Mouse (Mus musculus) midbrain, embryonic 16.5 days (tissue): ENCODE measurements around the gene Edn3. TPM values are rescaled to one million over a fixed set of nuclear protein-coding genes. Genes with fewer than 3 reads are reported as not detected.

Source experiments
- ATAC-seq: fragments of 200-750 bp; cut with Nextera tagmentation; 2 replicates; pipeline ENCODE4 v1.8.0; 2017; ENCODE audit warnings: moderate TSS enrichment
- H3K27ac ChIP-seq: fragments of 300-500 bp; sonication (generic); 2 replicates; pipeline ENCODE4 v1.5.1; 2014; ENCODE audit warnings: mild to moderate bottlenecking, low read length, mixed read lengths
- H3K27me3 ChIP-seq: fragments of 300-500 bp; sonication (generic); 2 replicates; pipeline ENCODE4 v1.6.1; 2014; ENCODE audit warnings: low read depth, low read length, mixed read lengths; ENCODE audit not compliant: control insufficient read depth, insufficient read depth
- H3K36me3 ChIP-seq: fragments of 300-500 bp; sonication (generic); 2 replicates; pipeline ENCODE4 v1.6.1; 2014; ENCODE audit warnings: mild to moderate bottlenecking, low read length, moderate library complexity, mixed read lengths; ENCODE audit not compliant: control insufficient read depth, insufficient read depth
- H3K4me1 ChIP-seq: fragments of 300-500 bp; sonication (generic); 2 replicates; pipeline ENCODE4 v1.6.1; 2014; ENCODE audit warnings: mild to moderate bottlenecking, low read length, mixed read lengths; ENCODE audit not compliant: control insufficient read depth, insufficient read depth
- H3K4me2 ChIP-seq: fragments of 300-500 bp; sonication (generic); 2 replicates; pipeline ENCODE4 v1.6.1; 2014; ENCODE audit warnings: mild to moderate bottlenecking, low read length, mixed read lengths
- H3K4me3 ChIP-seq: fragments of 300-500 bp; sonication (generic); 2 replicates; pipeline ENCODE4 v1.5.1; 2014; ENCODE audit warnings: low read depth, mild to moderate bottlenecking, low read length, moderate library complexity, mixed read lengths
- H3K9ac ChIP-seq: fragments of 300-500 bp; sonication (generic); 2 replicates; pipeline ENCODE4 v1.6.1; 2014; ENCODE audit warnings: low read depth, low read length, mixed read lengths
- H3K9me3 ChIP-seq: fragments of 300-500 bp; sonication (generic); replicated peaks from 2 replicates; pipeline ENCODE4 v1.6.1; 2014; ENCODE audit warnings: mild to moderate bottlenecking, low read length, mixed read lengths; ENCODE audit not compliant: control insufficient read depth, poor library complexity, severe bottlenecking
- WGBS: fragments of 180-500 bp; shearing (Covaris S2); extraction: QIAGEN DNeasy Blood & Tissue Kit; methylation state at CpG from one replicate; pipeline ENCODE4 v1.1.7; 2014; 5-methylcytosine and 5-hydroxymethylcytosine counted together
- polyA plus RNA-seq: library from polyadenylated mRNA; unstranded; fragments of >200 nt; fragmentation: Nextera tagmentation; extraction: Ambion mirVana; gene quantifications from 2 replicates; pipeline ENCODE4 v1.2.1, GENCODE M21; 2015

Edn3 gene
- polyA plus RNA-seq: 5.5 and 5.6 TPM in 2 replicates

GRCm38 (mm10) chr2:174760479-174761121 lies at the start of gene Edn3:
Gene Edn3, plus strand, starts transcription at chr2:174760619.
- ATAC-seq: no peak

GRCm38 (mm10) chr2:174712043-174712442 lies 48.4 kb upstream of the Edn3 start:
- 95% methylated on average over 1 of the region's 1 CpGs for WGBS
- Histone ChIP-seq H3K36me3 (no peaks in the 10 kb centered on the region), H3K4me1 (no peaks in the 10 kb centered on the region), H3K27ac (no peak overlapping the region), H3K9me3 (no peaks in the 10 kb centered on the region), H3K27me3 (no peaks in the 10 kb centered on the region), H3K9ac (no peak overlapping the region), H3K4me2 (no peak overlapping the region), H3K4me3 (no peak overlapping the region)
- ATAC-seq: no peak

More at GRCm38 (mm10) chr2:174760479-174761121, at the start of gene Edn3:
- H3K4me2 ChIP-seq: peak within 1 kb of the TSS; percentile 81
- no peaks in the 10 kb centered on the region for H3K9me3 ChIP-seq
- H3K9ac ChIP-seq: peak within 1 kb of the TSS; percentile 48
- peak within 1 kb of the TSS; percentile 40 for H3K4me3 ChIP-seq
- H3K4me1 ChIP-seq: peaks cover 6% of the 10 kb centered on the region
- H3K27me3 ChIP-seq: peaks cover 13% of the 10 kb centered on the region
- H3K27ac ChIP-seq: no peak within 1 kb of the TSS
- 1% methylated on average over 48 of the region's 48 CpGs for WGBS
- no peaks in the 10 kb centered on the region for H3K36me3 ChIP-seq

GRCm38 (mm10) chr2:174715938-174716337 lies 44.5 kb upstream of the Edn3 start:
- Histone ChIP-seq H3K9me3 (no peaks in the 10 kb centered on the region), H3K4me1 (no peaks in the 10 kb centered on the region), H3K36me3 (no peaks in the 10 kb centered on the region), H3K4me3 (no peak overlapping the region), H3K27me3 (no peaks in the 10 kb centered on the region), H3K9ac (no peak overlapping the region), H3K27ac (no peak overlapping the region), H3K4me2 (no peak overlapping the region)
- no peak for ATAC-seq

GRCm38 (mm10) chr2:174717857-174718256 lies 42.6 kb upstream of the Edn3 start:
- ATAC-seq: no peak
- Histone ChIP-seq H3K27ac (no peak overlapping the region), H3K27me3 (no peaks in the 10 kb centered on the region), H3K4me1 (no peaks in the 10 kb centered on the region), H3K9me3 (no peaks in the 10 kb centered on the region), H3K36me3 (no peaks in the 10 kb centered on the region), H3K9ac (no peak overlapping the region), H3K4me2 (no peak overlapping the region), H3K4me3 (no peak overlapping the region)
- 94% methylated on average over 4 of the region's 4 CpGs for WGBS

GRCm38 (mm10) chr2:174727114-174727823 lies 33.1 kb upstream of the Edn3 start:
- H3K4me1 ChIP-seq: peaks cover 7% of the 10 kb centered on the region; the same call in 1 of the 2 replicates
- H3K9ac ChIP-seq: no peak overlapping the region
- H3K9me3 ChIP-seq: no peaks in the 10 kb centered on the region
- peak; percentile 31; the same call in 1 of the 2 replicates for ATAC-seq
- no peak overlapping the region for H3K27ac ChIP-seq
- no peaks in the 10 kb centered on the region for H3K27me3 ChIP-seq
- 61% methylated on average over 10 of the region's 10 CpGs for WGBS
- no peak overlapping the region for H3K4me3 ChIP-seq
- H3K36me3 ChIP-seq: no peaks in the 10 kb centered on the region
- H3K4me2 ChIP-seq: no peak overlapping the region

- H3K9me3 ChIP-seq: no peaks in the 10 kb centered on the region
- WGBS: 94% methylated on average over 5 of the region's 5 CpGs
- H3K4me2 ChIP-seq: no peak overlapping the region
- H3K4me1 ChIP-seq: peaks cover 2% of the 10 kb centered on the region; the same call in 1 of the 2 replicates
- no peak for ATAC-seq
- H3K4me3 ChIP-seq: no peak overlapping the region
- no peaks in the 10 kb centered on the region for H3K36me3 ChIP-seq
- H3K27ac ChIP-seq: no peak overlapping the region
- no peaks in the 10 kb centered on the region for H3K27me3 ChIP-seq
- no peak overlapping the region for H3K9ac ChIP-seq
Measured at GRCm38 (mm10) chr2:174731939-174732338, 28.5 kb upstream of the Edn3 start.

- peaks cover 1% of the 10 kb centered on the region; the same call in 1 of the 2 replicates for H3K4me1 ChIP-seq
- no peak for ATAC-seq
- no peak overlapping the region for H3K9ac ChIP-seq
- WGBS: 96% methylated on average over 1 of the region's 1 CpGs
- H3K27me3 ChIP-seq: no peaks in the 10 kb centered on the region
- H3K4me3 ChIP-seq: no peak overlapping the region
- no peaks in the 10 kb centered on the region for H3K9me3 ChIP-seq
- no peaks in the 10 kb centered on the region for H3K36me3 ChIP-seq
- H3K27ac ChIP-seq: no peak overlapping the region
- no peak overlapping the region for H3K4me2 ChIP-seq
Measured at GRCm38 (mm10) chr2:174735270-174735669, 25.1 kb upstream of the Edn3 start.

- no peak overlapping the region for H3K4me2 ChIP-seq
- no peak overlapping the region for H3K4me3 ChIP-seq
- no peaks in the 10 kb centered on the region for H3K9me3 ChIP-seq
- H3K36me3 ChIP-seq: no peaks in the 10 kb centered on the region
- WGBS: 88% methylated on average over 1 of the region's 1 CpGs
- ATAC-seq: no peak
- no peaks in the 10 kb centered on the region for H3K4me1 ChIP-seq
- H3K27ac ChIP-seq: no peak overlapping the region
- H3K27me3 ChIP-seq: no peaks in the 10 kb centered on the region
- H3K9ac ChIP-seq: no peak overlapping the region
Measured at GRCm38 (mm10) chr2:174747182-174747581, 13.2 kb upstream of the Edn3 start.

- H3K36me3 ChIP-seq: no peaks in the 10 kb centered on the region
- no peaks in the 10 kb centered on the region for H3K4me1 ChIP-seq
- H3K4me2 ChIP-seq: no peak overlapping the region
- H3K27ac ChIP-seq: no peak overlapping the region
- no peak overlapping the region for H3K9ac ChIP-seq
- H3K27me3 ChIP-seq: no peaks in the 10 kb centered on the region
- WGBS: 80% methylated on average over 8 of the region's 8 CpGs
- no peak for ATAC-seq
- no peak overlapping the region for H3K4me3 ChIP-seq
- no peaks in the 10 kb centered on the region for H3K9me3 ChIP-seq
Measured at GRCm38 (mm10) chr2:174748381-174748780, 12.0 kb upstream of the Edn3 start.
